Mouse (Mus musculus): ENCODE results near the gene Gm49027. TPM values are rescaled to one million over a fixed set of nuclear protein-coding genes. Genes with fewer than 3 reads are reported as not detected.

The Gm49027 gene
- polyA plus RNA-seq, 1 experiment, result 5.2 TPM

GRCm38 (mm10) chr5:123533801-123534200 lies 8.5 kb upstream of the Gm49027 start:
- Histone ChIP-seq H3K36me3 (ENCODE audit: control insufficient read depth, insufficient read depth, low read length) (no peaks in the 10 kb centered on the region), H3K4me1 (ENCODE audit: control insufficient read depth, insufficient read depth, low read length) (no peaks in the 10 kb centered on the region)

GRCm38 (mm10) chr5:123530056-123530455 lies 4.8 kb upstream of the Gm49027 start:
- Histone ChIP-seq H3K27me3 (ENCODE audit: control insufficient read depth, insufficient read depth, low read length) (no peaks in the 10 kb centered on the region), H3K4me1 (ENCODE audit: control insufficient read depth, insufficient read depth, low read length) (peaks cover 3% of the 10 kb centered on the region), H3K4me3 (ENCODE audit: control insufficient read depth, low read depth, low read length) (no peak overlapping the region), H3K36me3 (ENCODE audit: control insufficient read depth, insufficient read depth, low read length) (no peaks in the 10 kb centered on the region), H3K27ac (ENCODE audit: control insufficient read depth, insufficient read depth, low read depth, low read length) (no peak overlapping the region)
- TF ChIP-seq CTCF (IDR thresholded peaks at IDR 0.05; ENCODE audit: control insufficient read depth, insufficient read depth, insufficient replicate concordance, low read depth, low read length) (no peak), POLR2A (IDR thresholded peaks at IDR 0.05; ENCODE audit: control insufficient read depth, low read depth, low read length) (no peak)

More at GRCm38 (mm10) chr5:123533801-123534200, 8.5 kb upstream of the Gm49027 start:
- TF ChIP-seq POLR2A (IDR thresholded peaks at IDR 0.05; ENCODE audit: control insufficient read depth, low read depth, low read length) (no peak), CTCF (IDR thresholded peaks at IDR 0.05; ENCODE audit: control insufficient read depth, insufficient read depth, insufficient replicate concordance, low read depth, low read length) (no peak)
- Histone ChIP-seq H3K4me3 (ENCODE audit: control insufficient read depth, low read depth, low read length) (no peak overlapping the region), H3K27ac (ENCODE audit: control insufficient read depth, insufficient read depth, low read depth, low read length) (no peak overlapping the region), H3K27me3 (ENCODE audit: control insufficient read depth, insufficient read depth, low read length) (no peaks in the 10 kb centered on the region)

GRCm38 (mm10) chr5:123528641-123529040 lies 3.4 kb upstream of the Gm49027 start:
- Histone ChIP-seq H3K4me3 (ENCODE audit: control insufficient read depth, low read depth, low read length) (no peak overlapping the region), H3K4me1 (ENCODE audit: control insufficient read depth, insufficient read depth, low read length) (peaks cover 5% of the 10 kb centered on the region), H3K27me3 (ENCODE audit: control insufficient read depth, insufficient read depth, low read length) (no peaks in the 10 kb centered on the region), H3K27ac (ENCODE audit: control insufficient read depth, insufficient read depth, low read depth, low read length) (no peak overlapping the region), H3K36me3 (ENCODE audit: control insufficient read depth, insufficient read depth, low read length) (no peaks in the 10 kb centered on the region)
- TF ChIP-seq CTCF (IDR thresholded peaks at IDR 0.05; ENCODE audit: control insufficient read depth, insufficient read depth, insufficient replicate concordance, low read depth, low read length) (no peak), POLR2A (IDR thresholded peaks at IDR 0.05; ENCODE audit: control insufficient read depth, low read depth, low read length) (no peak)

- H3K27me3 ChIP-seq (ENCODE audit: control insufficient read depth, insufficient read depth, low read length), result no peaks in the 10 kb centered on the region
- TF ChIP-seq POLR2A (IDR thresholded peaks at IDR 0.05; ENCODE audit: control insufficient read depth, low read depth, low read length) (no peak), CTCF (IDR thresholded peaks at IDR 0.05; ENCODE audit: control insufficient read depth, insufficient read depth, insufficient replicate concordance, low read depth, low read length) (no peak)
- no peaks in the 10 kb centered on the region; the same call in 1 of the 2 replicates for H3K36me3 ChIP-seq (ENCODE audit: control insufficient read depth, insufficient read depth, low read length)
- peak overlapping the region; percentile 17; the same call in 1 of the 2 replicates for H3K27ac ChIP-seq (ENCODE audit: control insufficient read depth, insufficient read depth, low read depth, low read length)
- H3K4me1 ChIP-seq (ENCODE audit: control insufficient read depth, insufficient read depth, low read length), result peaks cover 7% of the 10 kb centered on the region
- peak overlapping the region; percentile 37; the same call in 1 of the 2 replicates for H3K4me3 ChIP-seq (ENCODE audit: control insufficient read depth, low read depth, low read length)
Observed at GRCm38 (mm10) chr5:123525916-123526495, 718 bp upstream of the Gm49027 start.

- TF ChIP-seq POLR2A (IDR thresholded peaks at IDR 0.05; ENCODE audit: control insufficient read depth, low read depth, low read length), result peak; percentile 10; the same call in 1 of the 2 replicates
- TF ChIP-seq CTCF (IDR thresholded peaks at IDR 0.05; ENCODE audit: control insufficient read depth, insufficient read depth, insufficient replicate concordance, low read depth, low read length), result peak; percentile 22; the same call in 1 of the 2 replicates
- H3K4me3 ChIP-seq (ENCODE audit: control insufficient read depth, low read depth, low read length), result peak overlapping the region; percentile 96
- peaks cover 7% of the 10 kb centered on the region for H3K4me1 ChIP-seq (ENCODE audit: control insufficient read depth, insufficient read depth, low read length)
- peak overlapping the region; percentile 94 for H3K27ac ChIP-seq (ENCODE audit: control insufficient read depth, insufficient read depth, low read depth, low read length)
- H3K36me3 ChIP-seq (ENCODE audit: control insufficient read depth, insufficient read depth, low read length), result peaks cover 3% of the 10 kb centered on the region
- H3K27me3 ChIP-seq (ENCODE audit: control insufficient read depth, insufficient read depth, low read length), result no peaks in the 10 kb centered on the region
Observed at GRCm38 (mm10) chr5:123524393-123524750, 916 bp downstream of the Gm49027 start.

GRCm38 (mm10) chr5:123523692-123524392 lies 1.4 kb downstream of the Gm49027 start, which contains the start of gene Diablo:
TSS of gene Diablo (minus strand) at chr5:123524176.
- Histone ChIP-seq H3K4me1 (ENCODE audit: control insufficient read depth, insufficient read depth, low read length) (peaks cover 7% of the 10 kb centered on the region), H3K27me3 (ENCODE audit: control insufficient read depth, insufficient read depth, low read length) (no peaks in the 10 kb centered on the region), H3K36me3 (ENCODE audit: control insufficient read depth, insufficient read depth, low read length) (peaks cover 3% of the 10 kb centered on the region), H3K4me3 (ENCODE audit: control insufficient read depth, low read depth, low read length) (peak within 1 kb of the TSS; percentile 96), H3K27ac (ENCODE audit: control insufficient read depth, insufficient read depth, low read depth, low read length) (peak within 1 kb of the TSS; percentile 97)
- TF ChIP-seq POLR2A (IDR thresholded peaks at IDR 0.05; ENCODE audit: control insufficient read depth, low read depth, low read length) (peak; percentile 98), CTCF (IDR thresholded peaks at IDR 0.05; ENCODE audit: control insufficient read depth, insufficient read depth, insufficient replicate concordance, low read depth, low read length) (no peak)

GRCm38 (mm10) chr5:123522166-123522565 lies 3.1 kb downstream of the Gm49027 start:
- Histone ChIP-seq H3K27ac (ENCODE audit: control insufficient read depth, insufficient read depth, low read depth, low read length) (no peak overlapping the region; the same call in 1 of the 2 replicates), H3K36me3 (ENCODE audit: control insufficient read depth, insufficient read depth, low read length) (peaks cover 6% of the 10 kb centered on the region), H3K27me3 (ENCODE audit: control insufficient read depth, insufficient read depth, low read length) (no peaks in the 10 kb centered on the region), H3K4me1 (ENCODE audit: control insufficient read depth, insufficient read depth, low read length) (peaks cover 7% of the 10 kb centered on the region), H3K4me3 (ENCODE audit: control insufficient read depth, low read depth, low read length) (peak overlapping the region; percentile 62)
- TF ChIP-seq POLR2A (IDR thresholded peaks at IDR 0.05; ENCODE audit: control insufficient read depth, low read depth, low read length), result no peak
- no peak for TF ChIP-seq CTCF (IDR thresholded peaks at IDR 0.05; ENCODE audit: control insufficient read depth, insufficient read depth, insufficient replicate concordance, low read depth, low read length)
